Mouse (Mus musculus) kidney, adult 2 months (tissue): ENCODE measurements at regions not wholly inside any gene's neighbourhood (a gene's known extent, or its start where the extent isn't known, plus 50 kb on each side); places are given as distances from the start of the nearest gene placed in this dataset.

Experiments
- DNase-seq: peaks from one replicate; pipeline ENCODE4 v3.0.0; 2021
- H3K27ac ChIP-seq: fragments of 200-500 bp; 2 replicates; pipeline ENCODE4 v1.5.1; 2012; ENCODE audit warnings: low read depth, low read length, control low read depth, inconsistent platforms; ENCODE audit not compliant: insufficient read depth
- H3K27me3 ChIP-seq: fragments of 200-500 bp; replicated peaks from 2 replicates; pipeline ENCODE4 v1.6.1; 2012; ENCODE audit warnings: mild to moderate bottlenecking, moderate library complexity, low read length, inconsistent platforms; ENCODE audit not compliant: control insufficient read depth, insufficient read depth
- H3K36me3 ChIP-seq: fragments of 200-500 bp; 2 replicates; pipeline ENCODE4 v1.6.1; 2012; ENCODE audit warnings: mild to moderate bottlenecking, moderate library complexity, low read length, inconsistent platforms; ENCODE audit not compliant: control insufficient read depth, insufficient read depth
- H3K4me1 ChIP-seq: fragments of 200-500 bp; 2 replicates; pipeline ENCODE4 v1.6.1; 2011; ENCODE audit warnings: low read length; ENCODE audit not compliant: control insufficient read depth, insufficient read depth
- H3K4me3 ChIP-seq: fragments of 200-500 bp; 2 replicates; pipeline ENCODE4 v1.5.1; 2011; ENCODE audit warnings: mild to moderate bottlenecking, low read depth, low read length, control low read depth; ENCODE audit not compliant: insufficient read depth
- CTCF ChIP-seq: fragments of 200-500 bp; conservative IDR thresholded peaks from 2 replicates; pipeline ENCODE4 v1.5.1; 2011; ENCODE audit warnings: low read depth, mild to moderate bottlenecking, control low read depth, low read length, moderate library complexity, mixed read lengths; ENCODE audit not compliant: insufficient read depth, insufficient read length
- POLR2A ChIP-seq: fragments of 200-500 bp; IDR thresholded peaks from one replicate; pipeline ENCODE4 v1.6.1; 2011; ENCODE audit warnings: low read depth, low read length, control low read depth
- WGBS: fragments of 180-500 bp; shearing (Covaris S2); methylation state at CpG from one replicate; pipeline ENCODE4 v1.1.7; 2018; 5-methylcytosine and 5-hydroxymethylcytosine counted together

- Histone ChIP-seq H3K36me3 (no peaks in the 10 kb centered on the region), H3K4me3 (no peak overlapping the region), H3K27ac (no peak overlapping the region), H3K4me1 (peaks cover 3% of the 10 kb centered on the region; the same call in 1 of the 2 replicates), H3K27me3 (no peaks in the 10 kb centered on the region)
- WGBS = 44% methylated on average over 4 of the region's 4 CpGs
- TF ChIP-seq CTCF (no peak), POLR2A (no peak)
- DNase-seq = peak; percentile 20
Measured at GRCm38 (mm10) chr3:80051963-80052362, 167.6 kb downstream of the Fam198b start.

GRCm38 (mm10) chr3:80052879-80053278 is 168.5 kb downstream of the Fam198b start:
- Histone ChIP-seq H3K4me1 (peaks cover 3% of the 10 kb centered on the region; the same call in 1 of the 2 replicates), H3K4me3 (no peak overlapping the region), H3K27ac (no peak overlapping the region), H3K36me3 (no peaks in the 10 kb centered on the region), H3K27me3 (no peaks in the 10 kb centered on the region)
- WGBS = 77% methylated on average over 3 of the region's 3 CpGs
- no peak for TF ChIP-seq POLR2A
- TF ChIP-seq CTCF = no peak
- peak; percentile 15 for DNase-seq

DNA sequence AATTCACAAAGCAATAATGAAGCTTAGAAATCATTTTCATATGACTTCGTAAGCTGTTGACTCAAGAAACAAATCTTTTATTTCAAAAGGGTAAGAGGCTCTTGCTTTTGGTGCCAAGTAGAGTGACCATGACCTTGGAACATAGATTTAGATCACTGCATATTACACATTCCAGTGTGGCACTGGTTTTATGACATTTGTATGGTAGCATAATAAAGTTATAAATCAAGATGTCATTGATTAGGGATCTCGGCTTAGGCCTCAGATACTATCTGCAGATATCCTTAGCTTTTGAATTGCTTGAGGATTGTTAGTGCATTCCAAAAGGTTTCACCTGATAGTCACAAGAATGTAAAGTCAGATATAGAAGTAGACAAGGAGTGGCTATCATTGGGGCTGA is 169.1 kb downstream of the Fam198b start:
- TF ChIP-seq POLR2A (no peak), CTCF (no peak)
- H3K27me3 ChIP-seq = no peaks in the 10 kb centered on the region
- H3K36me3 ChIP-seq = no peaks in the 10 kb centered on the region
- peaks cover 3% of the 10 kb centered on the region; the same call in 1 of the 2 replicates for H3K4me1 ChIP-seq
- no peak for DNase-seq
- WGBS = 61% methylated on average over 2 of the region's 2 CpGs
- H3K4me3 ChIP-seq = no peak overlapping the region
- no peak overlapping the region for H3K27ac ChIP-seq

DNA sequence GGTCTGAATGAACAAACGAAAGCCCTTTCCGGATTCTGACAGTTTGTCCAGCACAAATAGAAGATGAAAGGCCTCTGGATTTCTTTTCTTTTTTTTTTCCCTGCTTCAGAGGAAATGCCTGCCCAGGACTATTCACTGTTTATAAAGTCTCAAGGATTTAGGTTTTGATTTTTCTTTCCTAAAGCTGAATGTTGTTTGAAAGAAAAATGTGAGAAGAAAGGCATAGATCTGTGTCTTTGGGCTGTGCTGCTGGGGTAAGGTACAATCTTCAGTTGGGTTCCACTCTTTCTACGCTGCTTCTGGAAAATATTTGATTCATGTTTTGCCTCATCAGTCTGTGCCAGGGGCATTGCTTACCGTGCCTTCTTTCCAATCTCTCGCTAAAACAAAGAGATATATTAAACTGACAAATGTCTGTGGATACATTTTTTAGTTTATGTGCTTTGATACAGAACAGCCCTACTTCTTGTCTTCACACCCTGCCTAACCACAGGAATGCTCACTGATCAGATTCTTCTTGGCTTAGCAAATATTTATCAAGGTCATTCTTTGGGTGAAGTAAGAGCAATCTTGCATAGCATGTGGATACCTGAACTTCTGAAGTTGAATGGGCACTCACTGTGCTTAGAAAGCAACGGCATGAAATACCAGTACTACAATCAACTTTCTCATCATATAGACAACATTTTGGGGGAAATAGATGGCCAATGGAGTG is 172.5 kb downstream of the Fam198b start:
- peaks cover 3% of the 10 kb centered on the region; the same call in 1 of the 2 replicates for H3K4me1 ChIP-seq
- no peaks in the 10 kb centered on the region for H3K36me3 ChIP-seq
- no peaks in the 10 kb centered on the region for H3K27me3 ChIP-seq
- TF ChIP-seq POLR2A (no peak), CTCF (no peak)
- WGBS = 48% methylated on average over 6 of the region's 6 CpGs
- H3K27ac ChIP-seq = no peak overlapping the region
- H3K4me3 ChIP-seq = no peak overlapping the region
- peak; percentile 9 for DNase-seq

DNA sequence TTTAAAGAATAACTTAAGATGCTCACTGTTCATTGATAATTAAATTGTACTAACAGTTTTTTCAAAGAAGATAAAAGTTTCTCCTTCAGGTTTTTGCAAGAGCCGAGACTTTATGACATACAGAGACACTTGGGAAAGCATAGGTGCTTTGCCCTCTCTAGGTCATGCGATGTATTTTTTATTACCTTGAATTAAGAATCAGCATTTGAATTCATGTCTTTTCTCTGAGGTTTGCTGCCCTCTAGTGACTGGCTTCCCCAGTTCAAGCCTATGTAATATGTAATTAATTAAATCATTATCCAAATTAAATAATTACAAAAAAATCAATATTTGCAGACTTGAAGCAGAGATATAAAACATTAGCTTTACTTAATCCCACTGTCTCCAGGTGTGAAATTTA is 174.4 kb downstream of the Fam198b start:
- 9% methylated on average over 2 of the region's 2 CpGs for WGBS
- Histone ChIP-seq H3K36me3 (no peaks in the 10 kb centered on the region), H3K4me3 (no peak overlapping the region), H3K27me3 (no peaks in the 10 kb centered on the region), H3K4me1 (peaks cover 3% of the 10 kb centered on the region; the same call in 1 of the 2 replicates), H3K27ac (no peak overlapping the region)
- peak; percentile 74 for DNase-seq
- TF ChIP-seq CTCF (0 out of 2 replicates have a peak, but pooled peaks have one; percentile 7), POLR2A (no peak)

DNA sequence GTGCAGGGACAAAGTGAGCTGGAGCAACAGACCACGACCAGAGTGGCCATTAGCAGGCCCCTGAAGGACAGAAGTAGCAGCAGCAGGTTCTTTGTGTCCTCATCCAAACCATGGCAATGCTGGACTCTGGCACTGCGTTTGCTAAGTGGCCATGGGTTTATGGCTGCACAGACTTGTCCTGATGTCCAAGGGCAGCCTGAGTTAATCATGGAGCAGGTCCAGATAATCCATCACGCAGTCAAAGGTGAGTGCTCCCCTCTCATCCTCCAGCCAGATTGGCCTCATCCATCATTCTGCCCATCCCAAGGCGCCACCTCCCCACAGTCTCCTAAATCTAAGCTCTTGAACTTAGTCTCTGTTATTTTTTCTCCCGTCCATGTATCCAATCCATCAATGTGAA is 186.4 kb downstream of the Fam198b start:
- no peaks in the 10 kb centered on the region for H3K27me3 ChIP-seq
- TF ChIP-seq CTCF (no peak), POLR2A (no peak)
- no peaks in the 10 kb centered on the region for H3K36me3 ChIP-seq
- no peak overlapping the region for H3K27ac ChIP-seq
- H3K4me1 ChIP-seq = no peaks in the 10 kb centered on the region
- 50% methylated on average over 5 of the region's 5 CpGs for WGBS
- no peak for DNase-seq
- no peak overlapping the region for H3K4me3 ChIP-seq

GRCm38 (mm10) chr3:80079801-80080418 is 195.6 kb downstream of the Fam198b start:
- no peak overlapping the region for H3K27ac ChIP-seq
- peak; percentile 62 for DNase-seq
- 4% methylated on average over 10 of the region's 10 CpGs for WGBS
- TF ChIP-seq CTCF (peak; percentile 83), POLR2A (no peak)
- no peaks in the 10 kb centered on the region; the same call in 1 of the 2 replicates for H3K4me1 ChIP-seq
- H3K27me3 ChIP-seq = 0 out of 2 replicates have a peak, but pooled peaks cover 1% of the 10 kb centered on the region
- H3K4me3 ChIP-seq = peak overlapping the region; percentile 42; the same call in 1 of the 2 replicates
- H3K36me3 ChIP-seq = no peaks in the 10 kb centered on the region
